Mouse (Mus musculus) lung, adult 10 weeks (tissue): ENCODE data around the gene Ugt2b35. TPM values are rescaled to one million over a fixed set of nuclear protein-coding genes. Genes with fewer than 3 reads are reported as not detected.

Experiments used
- polyA plus RNA-seq: library from polyadenylated mRNA; stranded (reverse); fragments of 350-450 nt; fragmentation: Illumina TruSeq; extraction: RNeasy Lipid Tissue Mini Kit (QIAGEN cat#74804); gene quantifications from one replicate; pipeline ENCODE4 v1.2.3, GENCODE M21; 2014; ENCODE audit warnings: low read depth, low replicate concordance; ENCODE audit not compliant: insufficient read depth

Gene Ugt2b35
- not detected for polyA plus RNA-seq

GRCm38 (mm10) chr5:87000395-87001073 is at the start of gene Ugt2b35:
Gene Ugt2b35, plus strand, starts transcription at chr5:87000860.

Other genes starting within 250 kb of the Ugt2b35 start
- 44.9 TPM for gene Ythdc1, start 196.6 kb upstream of the Ugt2b35 start, polyA plus RNA-seq
- gene Ugt2b34, start 93.9 kb upstream of the Ugt2b35 start, polyA plus RNA-seq: not detected
- gene Ugt2b1, start 74.3 kb upstream of the Ugt2b35 start, polyA plus RNA-seq: not detected
- not detected for gene Ugt2b36, start 91.7 kb downstream of the Ugt2b35 start, polyA plus RNA-seq
- 0.12 TPM for gene Ugt2b5, start 139.5 kb downstream of the Ugt2b35 start, polyA plus RNA-seq